Mouse (Mus musculus) spleen, adult 2 months (tissue): ENCODE data around the gene Stk40. TPM values are rescaled to one million over a fixed set of nuclear protein-coding genes. Genes with fewer than 3 reads are reported as not detected.

Source experiments
- DNase-seq, 2 experiments: peaks; one replicate each; pipeline versions ENCODE4 v3.0.0 to v3.0.0-alpha.2; 2012 to 2021; ENCODE audit warnings: low spot score in 2 of 2, low read depth in 1 of 2
- H3K27ac ChIP-seq: fragments of 200-500 bp; 2 replicates; pipeline ENCODE4 v1.5.1; 2012; ENCODE audit warnings: low read length, inconsistent platforms; ENCODE audit not compliant: insufficient read depth
- H3K27me3 ChIP-seq: fragments of 200-500 bp; 2 replicates; pipeline ENCODE4 v1.6.1; 2012; ENCODE audit warnings: mild to moderate bottlenecking, moderate library complexity, low read length, inconsistent platforms; ENCODE audit not compliant: control insufficient read depth, insufficient read depth
- H3K36me3 ChIP-seq: fragments of 200-500 bp; 2 replicates; pipeline ENCODE4 v1.6.1; 2012; ENCODE audit warnings: mild to moderate bottlenecking, low read length, inconsistent platforms; ENCODE audit not compliant: control insufficient read depth, insufficient read depth
- H3K4me1 ChIP-seq: fragments of 200-500 bp; 2 replicates; pipeline ENCODE4 v1.6.1; 2011; ENCODE audit warnings: inconsistent platforms; ENCODE audit not compliant: control insufficient read depth, insufficient read depth, insufficient read length
- H3K4me3 ChIP-seq: fragments of 200-500 bp; 2 replicates; pipeline ENCODE4 v1.5.1; 2011; ENCODE audit warnings: mild to moderate bottlenecking, inconsistent platforms; ENCODE audit not compliant: insufficient read depth, insufficient read length; ENCODE audit errors: extremely low read depth
- CTCF ChIP-seq: fragments of 200-500 bp; IDR thresholded peaks from 2 replicates; pipeline ENCODE4 v1.5.1; 2011; ENCODE audit warnings: mild to moderate bottlenecking, inconsistent platforms; ENCODE audit not compliant: insufficient read depth, insufficient read length, insufficient replicate concordance; ENCODE audit errors: extremely low read depth
- POLR2A ChIP-seq: fragments of 200-500 bp; IDR thresholded peaks from 2 replicates; pipeline ENCODE4 v1.6.1; 2011; ENCODE audit warnings: low read depth, low read length, inconsistent platforms
- WGBS: fragments of 180-500 bp; shearing (Covaris S2); methylation state at CpG from one replicate; pipeline ENCODE4 v1.1.7; 2018; 5-methylcytosine and 5-hydroxymethylcytosine counted together
- polyA plus RNA-seq: library from polyadenylated mRNA; depleted of rRNA; stranded (reverse); fragments of >200 nt; gene quantifications from 2 replicates; pipeline ENCODE4 v1.2.3, GENCODE M21; 2012

Gene Stk40
- polyA plus RNA-seq, 1 experiment = 19.4 TPM

DNA sequence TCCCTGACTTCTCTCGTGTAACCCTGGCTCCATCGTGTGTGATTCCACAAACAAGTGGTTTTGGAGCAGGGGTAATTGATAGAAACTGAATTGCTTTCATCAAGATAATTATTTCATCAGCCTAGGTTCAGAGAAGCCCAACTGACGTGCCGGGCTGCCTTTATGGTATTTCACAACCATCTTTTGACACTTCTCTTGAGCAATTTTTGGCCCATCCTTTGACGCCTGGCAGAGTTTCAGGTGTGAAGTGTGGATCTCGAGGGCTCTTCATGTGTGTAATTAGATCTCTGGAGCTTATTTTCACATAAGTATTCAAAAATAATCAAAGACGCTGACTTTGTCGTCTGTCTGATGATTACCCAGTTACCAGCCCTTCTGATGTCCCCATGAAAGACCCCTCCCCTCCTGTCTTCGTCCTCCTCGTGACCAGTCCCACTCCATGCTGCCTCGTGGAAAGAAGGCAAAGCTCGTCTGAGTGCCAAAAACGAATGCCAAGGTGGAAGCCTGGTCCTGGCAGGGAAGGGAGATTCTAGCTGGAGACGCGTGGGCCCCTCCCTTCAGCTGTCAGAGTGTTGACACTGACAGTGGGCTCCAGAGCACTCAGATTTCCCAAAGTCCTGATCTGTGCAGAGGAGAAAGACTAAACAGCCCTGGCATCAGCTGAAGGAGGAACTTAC is 36.2 kb upstream of the Stk40 start:
- TF ChIP-seq CTCF (no peak), POLR2A (no peak)
- DNase-seq = no peak
- Histone ChIP-seq H3K4me3 (no peak overlapping the region), H3K36me3 (no peaks in the 10 kb centered on the region), H3K27me3 (no peaks in the 10 kb centered on the region), H3K4me1 (no peaks in the 10 kb centered on the region), H3K27ac (no peak overlapping the region)
- WGBS = 77% methylated on average over 15 of the region's 15 CpGs

DNA sequence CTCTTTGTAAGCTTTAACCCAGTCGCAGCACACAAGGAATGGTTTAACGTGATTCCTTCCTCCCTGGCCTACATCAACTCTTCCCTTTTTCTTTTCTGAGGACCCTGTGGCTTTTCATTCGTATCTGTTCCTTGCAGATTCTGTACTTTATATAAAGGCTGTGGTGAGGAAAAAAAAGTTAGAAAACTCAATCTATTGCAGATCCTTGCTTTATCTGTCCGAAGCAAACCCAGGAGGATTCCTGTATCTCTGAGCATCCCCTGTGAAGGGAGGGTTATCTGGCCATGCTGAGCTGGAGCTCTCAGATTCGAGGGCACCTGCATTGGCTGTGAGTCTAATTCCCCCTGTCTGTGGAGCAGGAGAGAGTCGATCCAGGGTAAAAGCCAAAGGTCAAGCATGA is 34.9 kb upstream of the Stk40 start:
- no peak for TF ChIP-seq CTCF
- no peak for TF ChIP-seq POLR2A
- Histone ChIP-seq H3K4me1 (no peaks in the 10 kb centered on the region), H3K27me3 (no peaks in the 10 kb centered on the region), H3K4me3 (no peak overlapping the region), H3K36me3 (no peaks in the 10 kb centered on the region), H3K27ac (no peak overlapping the region)
- WGBS = 78% methylated on average over 6 of the region's 6 CpGs
- no peak for DNase-seq

GRCm38 (mm10) chr4:126077833-126078232 is 25.9 kb upstream of the Stk40 start:
- H3K36me3 ChIP-seq = no peaks in the 10 kb centered on the region
- TF ChIP-seq POLR2A (no peak), CTCF (no peak)
- 91% methylated on average over 6 of the region's 6 CpGs for WGBS
- no peak overlapping the region for H3K4me3 ChIP-seq
- no peaks in the 10 kb centered on the region for H3K4me1 ChIP-seq
- H3K27ac ChIP-seq = no peak overlapping the region
- DNase-seq = no peak
- no peaks in the 10 kb centered on the region for H3K27me3 ChIP-seq

DNA sequence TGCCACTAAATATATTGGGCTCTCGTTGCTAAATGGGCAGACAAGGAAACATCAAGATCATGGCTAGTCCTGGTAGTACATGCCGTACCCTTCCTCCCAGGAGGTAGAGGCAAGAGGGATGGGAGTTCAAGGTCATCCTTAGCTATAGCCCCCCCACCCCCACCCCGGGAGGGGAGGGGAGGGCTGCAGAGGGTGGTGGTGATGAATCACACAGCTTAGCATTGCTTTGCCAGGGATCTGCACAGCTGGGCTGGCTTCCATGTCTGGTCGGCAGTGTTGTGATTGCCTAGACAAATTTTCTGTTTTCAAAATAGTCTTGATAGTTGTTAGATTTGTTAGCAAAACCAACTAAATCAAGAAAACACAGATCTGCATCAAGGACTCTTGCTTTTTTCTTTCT is 24.5 kb upstream of the Stk40 start:
- WGBS = 82% methylated on average over 4 of the region's 4 CpGs

GRCm38 (mm10) chr4:126081601-126082000 is 22.2 kb upstream of the Stk40 start:
- WGBS = 88% methylated on average over 1 of the region's 1 CpGs
- Histone ChIP-seq H3K27me3 (no peaks in the 10 kb centered on the region), H3K27ac (no peak overlapping the region), H3K4me3 (no peak overlapping the region), H3K4me1 (no peaks in the 10 kb centered on the region; the same call in 1 of the 2 replicates), H3K36me3 (no peaks in the 10 kb centered on the region)
- TF ChIP-seq POLR2A (no peak), CTCF (no peak)
- DNase-seq = no peak

More for the DNA sequence above, 24.5 kb upstream of the Stk40 start:
- H3K27me3 ChIP-seq = no peaks in the 10 kb centered on the region
- no peak overlapping the region for H3K4me3 ChIP-seq
- H3K27ac ChIP-seq = no peak overlapping the region
- H3K36me3 ChIP-seq = no peaks in the 10 kb centered on the region
- TF ChIP-seq POLR2A (no peak), CTCF (no peak)
- DNase-seq = no peak
- H3K4me1 ChIP-seq = no peaks in the 10 kb centered on the region

GRCm38 (mm10) chr4:126083021-126083420 is 20.7 kb upstream of the Stk40 start:
- no peak for DNase-seq
- 72% methylated on average over 9 of the region's 9 CpGs for WGBS
- TF ChIP-seq POLR2A (no peak), CTCF (no peak)
- H3K4me3 ChIP-seq = no peak overlapping the region
- no peaks in the 10 kb centered on the region; the same call in 1 of the 2 replicates for H3K4me1 ChIP-seq
- no peaks in the 10 kb centered on the region for H3K36me3 ChIP-seq
- no peak overlapping the region for H3K27ac ChIP-seq
- H3K27me3 ChIP-seq = no peaks in the 10 kb centered on the region

- Histone ChIP-seq H3K36me3 (no peaks in the 10 kb centered on the region), H3K27ac (no peak overlapping the region), H3K4me1 (no peaks in the 10 kb centered on the region; the same call in 1 of the 2 replicates), H3K27me3 (no peaks in the 10 kb centered on the region), H3K4me3 (no peak overlapping the region)
- DNase-seq = no peak
- 87% methylated on average over 8 of the region's 8 CpGs for WGBS
- no peak for TF ChIP-seq POLR2A
- no peak for TF ChIP-seq CTCF
These were observed 19.4 kb upstream of the Stk40 start for GRCm38 (mm10) chr4:126084382-126084781.
